Comparison of ENCODE assay signal across 11 mouse cellular contexts in the genomic region with DNA sequence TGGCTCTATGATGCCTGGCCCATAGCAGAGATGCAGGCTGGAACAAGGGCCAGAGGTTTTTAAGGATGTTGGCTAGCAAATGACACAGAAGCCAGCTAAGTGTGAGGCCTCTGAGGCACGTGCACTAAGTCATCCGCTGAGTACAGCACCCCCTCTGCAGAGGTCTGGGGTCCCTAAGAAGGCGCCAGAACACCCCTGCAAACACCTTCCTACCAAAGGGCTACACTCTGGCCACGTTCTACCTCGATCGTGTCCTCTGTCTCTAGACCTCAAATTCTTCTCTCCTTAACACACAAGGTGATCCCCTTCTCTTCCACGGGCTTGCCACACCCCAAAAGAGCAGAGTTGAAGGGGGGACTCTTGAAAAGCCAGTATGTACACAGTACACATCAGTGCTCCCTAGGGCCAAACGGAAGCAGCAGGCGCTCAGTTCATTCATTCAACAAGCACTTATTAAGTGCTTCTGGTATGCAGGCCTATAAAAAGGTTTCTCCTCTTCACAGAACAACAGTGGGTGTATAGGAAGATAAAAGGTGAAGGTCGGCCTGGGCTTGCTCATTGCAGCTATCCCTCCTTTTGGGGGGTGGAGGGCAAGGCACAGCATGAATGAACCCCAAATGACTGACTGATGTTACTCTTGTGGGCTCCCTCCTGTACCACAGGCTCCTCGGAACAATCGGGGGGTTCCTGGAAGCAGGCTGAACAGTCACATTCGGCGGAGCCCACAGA. TPM values are rescaled to one million over a fixed set of nuclear protein-coding genes. Genes with fewer than 3 reads are reported as not detected.
DNase-seq lines count a peak whose midpoint lies in the region; ATAC-seq and TF ChIP-seq lines count a peak whose summit lies in the region.
"Had no signal": no experiment of that assay in that cellular context is flagged by ENCODE, and none has a peak within 500 bp of the region (broad histone marks: within the 10 kb centered on the region; RNA-seq: fewer than 3 reads in every experiment).

No protein-coding gene starts in this region.

- no peaks in the 10 kb centered on the region for H3K36me3 ChIP-seq in neural tube, embryonic 11.5 days (ENCODE audit: control insufficient read depth, insufficient read depth, low read length)
- no peaks in the 10 kb centered on the region for H3K36me3 ChIP-seq in forebrain, postnatal 0 days (ENCODE audit: insufficient read depth)
- H3K36me3 ChIP-seq in midbrain, embryonic 10.5 days, result peaks cover 10% of the 10 kb centered on the region; the same call in 1 of the 2 replicates

- TF ChIP-seq CTCF in forebrain, postnatal 0 days (IDR thresholded peaks at IDR 0.05; ENCODE audit: low read depth), result no peak

- peak overlapping the region; percentile 28; the same call in 1 of the 2 replicates for H3K9ac ChIP-seq in neural tube, embryonic 11.5 days (ENCODE audit: low read length)
- no peak overlapping the region for H3K9ac ChIP-seq in forebrain, postnatal 0 days

- no peak overlapping the region for H3K4me3 ChIP-seq in neural tube, embryonic 11.5 days (ENCODE audit: low read depth, low read length)
- H3K4me3 ChIP-seq in forebrain, postnatal 0 days (ENCODE audit: low read depth, low read length), result no peak overlapping the region
- H3K4me3 ChIP-seq in midbrain, embryonic 10.5 days, result peak overlapping the region; percentile 40
- H3K4me3 ChIP-seq: gastrocnemius, adult 2 months had no signal

- no peak for DNase-seq in neural tube, embryonic 11.5 days (ENCODE audit: low spot score)
- no peak for DNase-seq in neural tube, embryonic 10.5 days (ENCODE audit: extremely low spot score, low spot score)
- no peak for DNase-seq in forebrain, postnatal 0 days
- no peak for DNase-seq in midbrain, embryonic 10.5 days (ENCODE audit: low spot score)
- no peak for DNase-seq in thymus, postnatal 0 days (ENCODE audit: low spot score)
- DNase-seq in ovary, postnatal 36 days (ENCODE audit: low spot score), result no peak
- DNase-seq: gastrocnemius, adult 2 months; kidney, adult 18-20 months; thymus, postnatal 14 days had no signal

- peak overlapping the region; percentile 75 for H3K27ac ChIP-seq in neural tube, embryonic 11.5 days (ENCODE audit: low read depth, low read length)
- no peak overlapping the region for H3K27ac ChIP-seq in forebrain, postnatal 0 days (ENCODE audit: low read depth, low read length)
- peak overlapping the region; percentile 86 for H3K27ac ChIP-seq in midbrain, embryonic 10.5 days (replicated peaks)
- H3K27ac ChIP-seq: gastrocnemius, adult 2 months had no signal

- ATAC-seq in neural tube, embryonic 11.5 days (ENCODE audit: insufficient read depth, low FRiP score, low TSS enrichment), result no peak
- ATAC-seq in forebrain, postnatal 0 days, result 0 out of 2 replicates have a peak, but pooled peaks have one; percentile 9
- ATAC-seq in erythroid progenitor cell, adult 5-6 weeks (replicated peaks; ENCODE audit: low FRiP score, poor library complexity, severe bottlenecking), result no peak

- peaks cover 28% of the 10 kb centered on the region for H3K4me1 ChIP-seq in neural tube, embryonic 11.5 days (ENCODE audit: control insufficient read depth, insufficient read depth, low read length)
- peaks cover 5% of the 10 kb centered on the region; the same call in 1 of the 2 replicates for H3K4me1 ChIP-seq in forebrain, postnatal 0 days (ENCODE audit: insufficient read depth)
- peaks cover 64% of the 10 kb centered on the region for H3K4me1 ChIP-seq in midbrain, embryonic 10.5 days

- peak overlapping the region; percentile 22; the same call in 1 of the 2 replicates for H3K4me2 ChIP-seq in neural tube, embryonic 11.5 days (ENCODE audit: low read depth)
- no peak overlapping the region for H3K4me2 ChIP-seq in forebrain, postnatal 0 days (ENCODE audit: low read depth)

- H3K27me3 ChIP-seq in neural tube, embryonic 11.5 days (ENCODE audit: control insufficient read depth, insufficient read depth, low read length), result no peaks in the 10 kb centered on the region
- H3K27me3 ChIP-seq in forebrain, postnatal 0 days (ENCODE audit: insufficient read depth, low read length), result no peaks in the 10 kb centered on the region
- no peaks in the 10 kb centered on the region for H3K27me3 ChIP-seq in midbrain, embryonic 10.5 days (ENCODE audit: low read depth, poor library complexity, severe bottlenecking)
- H3K27me3 ChIP-seq: CH12.LX had no signal

- no peaks in the 10 kb centered on the region for H3K9me3 ChIP-seq in neural tube, embryonic 11.5 days (ENCODE audit: control insufficient read depth, low read length)
- no peaks in the 10 kb centered on the region for H3K9me3 ChIP-seq in forebrain, postnatal 0 days (ENCODE audit: low read length)
- no peaks in the 10 kb centered on the region for H3K9me3 ChIP-seq in midbrain, embryonic 10.5 days (replicated peaks)

- WGBS in neural tube, embryonic 11.5 days, result 56% methylated on average over 14 of the region's 14 CpGs
- WGBS in forebrain, postnatal 0 days, result 30% methylated on average over 14 of the region's 14 CpGs
- whole genome bisulfite sequencing in midbrain, embryonic 10.5 days, result 36% methylated on average over 14 of the region's 14 CpGs

RNA-seq across cellular contexts. Expression of a gene that starts 59.1 kb away (rescaled TPM):
- 21.8 and 23.1 TPM in 2 replicates for polyA plus RNA-seq in neural tube, embryonic 11.5 days (2014; fragmentation: Nextera tagmentation; extraction: Ambion mirVana)
- 1.1 and 2.1 TPM in 2 replicates for total RNA-seq in forebrain, postnatal 0 days (2014; rRNA removed)
- 3.4 and 4.5 TPM in 2 replicates for polyA plus RNA-seq in forebrain, postnatal 0 days (2015; fragmentation: Nextera tagmentation; extraction: Ambion mirVana)
- polyA plus RNA-seq in midbrain, embryonic 10.5 days (2016; fragmentation: Nextera tagmentation; extraction: Ambion mirVana), result 24.2 and 25.7 TPM in 2 replicates
- total RNA-seq in erythroid progenitor cell, adult 5-6 weeks (2015; ENCODE audit: low replicate concordance), result 5.9 TPM in 1 of 2 replicates, not detected in the other
- total RNA-seq in erythroid progenitor cell, adult 5-6 weeks (2017; ENCODE audit: low replicate concordance), result not detected in 2 replicates
- 4.3 and 4.4 TPM in 2 replicates for polyA plus RNA-seq in thymus, postnatal 0 days (2015; fragmentation: Nextera tagmentation; extraction: Ambion mirVana)
